Mouse (Mus musculus) liver, embryonic 12.5 days (tissue): ENCODE data around the gene Rpl13a. TPM values are rescaled to one million over a fixed set of nuclear protein-coding genes. Genes with fewer than 3 reads are reported as not detected.

ENCODE experiments used
- ATAC-seq: fragments of 200-750 bp; cut with Nextera tagmentation; 2 replicates; pipeline ENCODE4 v1.8.0; 2017; ENCODE audit warnings: moderate number of reproducible peaks, mild to moderate bottlenecking, moderate library complexity
- H3K27ac ChIP-seq: fragments of 300-500 bp; sonication (generic); 2 replicates; pipeline ENCODE4 v1.5.1; 2016; ENCODE audit warnings: mild to moderate bottlenecking
- H3K27me3 ChIP-seq: fragments of 300-500 bp; sonication (generic); replicated peaks from 2 replicates; pipeline ENCODE4 v1.6.1; 2016; ENCODE audit warnings: mild to moderate bottlenecking, moderate library complexity
- H3K36me3 ChIP-seq: fragments of 300-500 bp; sonication (generic); 2 replicates; pipeline ENCODE4 v1.6.1; 2016; ENCODE audit warnings: mild to moderate bottlenecking, moderate library complexity
- H3K4me1 ChIP-seq: fragments of 300-500 bp; sonication (generic); 2 replicates; pipeline ENCODE4 v1.6.1; 2016
- H3K4me2 ChIP-seq: fragments of 300-500 bp; sonication (generic); 2 replicates; pipeline ENCODE4 v1.6.1; 2016; ENCODE audit warnings: mild to moderate bottlenecking, moderate library complexity
- H3K4me3 ChIP-seq: fragments of 300-500 bp; sonication (generic); 2 replicates; pipeline ENCODE4 v1.5.1; 2016; ENCODE audit warnings: mild to moderate bottlenecking, moderate library complexity
- H3K9ac ChIP-seq: fragments of 300-500 bp; sonication (generic); 2 replicates; pipeline ENCODE4 v1.6.1; 2016; ENCODE audit warnings: mild to moderate bottlenecking, moderate library complexity
- H3K9me3 ChIP-seq: fragments of 300-500 bp; sonication (generic); replicated peaks from 2 replicates; pipeline ENCODE4 v1.6.1; 2016; ENCODE audit warnings: mild to moderate bottlenecking, moderate library complexity
- WGBS: fragments of 180-500 bp; shearing (Covaris S2); methylation state at CpG from one replicate; pipeline ENCODE4 v1.1.7; 2016; ENCODE audit not compliant: insufficient replicate concordance; 5-methylcytosine and 5-hydroxymethylcytosine counted together
- polyA plus RNA-seq: library from polyadenylated mRNA; unstranded; fragments of >200 nt; fragmentation: Nextera tagmentation; extraction: Ambion mirVana; gene quantifications from 2 replicates; pipeline ENCODE4 v1.2.1, GENCODE M21; 2016

The Rpl13a gene
- polyA plus RNA-seq, 1 experiment from 2014 or later, result 1,134 TPM

DNA sequence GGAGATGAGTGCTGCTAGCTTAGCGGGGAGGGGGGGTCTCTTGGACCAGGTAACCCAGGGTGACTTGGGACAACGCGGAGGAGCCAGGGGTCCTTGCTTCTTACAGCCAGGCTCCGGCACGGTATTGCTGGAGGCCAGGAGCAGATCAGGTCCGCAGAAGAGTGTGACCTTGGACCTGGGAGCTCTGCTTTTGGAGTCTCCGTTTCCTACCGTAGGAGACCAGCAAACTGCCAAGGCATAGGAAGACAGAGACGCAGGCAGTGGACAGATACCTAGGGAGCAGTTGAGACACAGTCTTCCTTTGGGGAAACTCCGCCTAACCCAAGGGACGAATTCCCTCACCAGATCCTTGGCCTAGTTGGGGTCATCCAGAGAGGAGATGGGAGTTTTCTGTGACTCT is 37.1 kb upstream of the Rpl13a start:
- H3K4me1 ChIP-seq, result peaks cover 27% of the 10 kb centered on the region
- no peak for ATAC-seq
- H3K9ac ChIP-seq, result no peak overlapping the region
- peaks cover 85% of the 10 kb centered on the region for H3K27me3 ChIP-seq
- H3K27ac ChIP-seq, result no peak overlapping the region
- H3K36me3 ChIP-seq, result 0 out of 2 replicates have a peak, but pooled peaks cover 3% of the 10 kb centered on the region
- no peak overlapping the region for H3K4me3 ChIP-seq
- 45% methylated on average over 11 of the region's 11 CpGs for WGBS
- no peak overlapping the region for H3K4me2 ChIP-seq
- H3K9me3 ChIP-seq, result peaks cover 19% of the 10 kb centered on the region

- H3K4me2 ChIP-seq, result no peak overlapping the region
- no peak overlapping the region for H3K9ac ChIP-seq
- H3K27ac ChIP-seq, result no peak overlapping the region
- H3K4me3 ChIP-seq, result no peak overlapping the region
- peaks cover 11% of the 10 kb centered on the region for H3K9me3 ChIP-seq
- H3K27me3 ChIP-seq, result peaks cover 76% of the 10 kb centered on the region
- peaks cover 27% of the 10 kb centered on the region for H3K4me1 ChIP-seq
- WGBS, result 62% methylated on average over 5 of the region's 5 CpGs
- H3K36me3 ChIP-seq, result 0 out of 2 replicates have a peak, but pooled peaks cover 3% of the 10 kb centered on the region
- ATAC-seq, result no peak
Observed at GRCm38 (mm10) chr7:45164833-45165232, 36.3 kb upstream of the Rpl13a start.

DNA sequence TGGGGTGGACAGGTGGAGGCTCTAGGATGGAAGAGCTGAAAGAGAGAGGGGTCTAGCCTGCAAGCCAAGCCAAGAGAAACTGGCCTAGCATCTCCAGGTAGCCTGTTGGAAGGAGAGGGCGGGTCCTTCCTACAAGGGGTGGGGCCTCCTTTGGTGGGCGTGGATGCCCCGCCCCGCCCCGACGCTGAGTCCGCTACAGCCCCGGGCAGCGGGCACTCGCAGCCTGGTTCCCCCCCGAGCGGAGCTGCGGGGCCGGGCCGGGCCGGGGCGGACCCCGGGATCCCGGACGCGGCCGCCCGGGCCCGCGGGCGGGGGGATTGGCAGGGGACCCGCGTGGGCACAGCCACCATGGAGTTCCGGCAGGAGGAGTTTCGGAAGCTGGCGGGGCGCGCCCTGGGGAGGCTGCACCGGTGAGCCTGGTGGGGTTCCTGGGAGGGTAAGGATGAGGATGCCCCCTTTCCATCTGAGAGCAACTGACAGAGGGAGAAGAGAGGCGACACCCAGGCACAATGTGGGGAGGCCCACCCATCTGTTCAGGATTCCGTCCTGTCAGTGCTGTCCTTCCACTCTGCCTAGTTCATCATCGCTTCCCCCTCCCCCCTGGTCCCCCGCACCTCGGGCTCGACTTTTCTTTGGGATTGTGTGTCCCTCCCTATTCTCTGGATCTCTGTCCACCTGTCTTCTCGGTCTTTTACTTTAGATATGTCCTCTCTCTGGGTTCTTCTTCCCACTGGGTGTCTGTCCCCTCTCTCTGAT is 35.4 kb upstream of the Rpl13a start, which contains the start of gene Slc17a7:
TSS of gene Slc17a7 (plus strand) at position 215 of the 756 bp plus-strand sequence.
- Histone ChIP-seq H3K9ac (peak within 1 kb of the TSS; percentile 49), H3K4me2 (peak within 1 kb of the TSS; percentile 79), H3K4me3 (peak within 1 kb of the TSS; percentile 54), H3K36me3 (peaks cover 2% of the 10 kb centered on the region; the same call in 1 of the 2 replicates), H3K27ac (no peak within 1 kb of the TSS), H3K4me1 (peaks cover 27% of the 10 kb centered on the region), H3K27me3 (peaks cover 67% of the 10 kb centered on the region), H3K9me3 (peaks cover 2% of the 10 kb centered on the region)
- 2% methylated on average over 41 of the region's 41 CpGs for WGBS
- ATAC-seq, result peak; percentile 42

DNA sequence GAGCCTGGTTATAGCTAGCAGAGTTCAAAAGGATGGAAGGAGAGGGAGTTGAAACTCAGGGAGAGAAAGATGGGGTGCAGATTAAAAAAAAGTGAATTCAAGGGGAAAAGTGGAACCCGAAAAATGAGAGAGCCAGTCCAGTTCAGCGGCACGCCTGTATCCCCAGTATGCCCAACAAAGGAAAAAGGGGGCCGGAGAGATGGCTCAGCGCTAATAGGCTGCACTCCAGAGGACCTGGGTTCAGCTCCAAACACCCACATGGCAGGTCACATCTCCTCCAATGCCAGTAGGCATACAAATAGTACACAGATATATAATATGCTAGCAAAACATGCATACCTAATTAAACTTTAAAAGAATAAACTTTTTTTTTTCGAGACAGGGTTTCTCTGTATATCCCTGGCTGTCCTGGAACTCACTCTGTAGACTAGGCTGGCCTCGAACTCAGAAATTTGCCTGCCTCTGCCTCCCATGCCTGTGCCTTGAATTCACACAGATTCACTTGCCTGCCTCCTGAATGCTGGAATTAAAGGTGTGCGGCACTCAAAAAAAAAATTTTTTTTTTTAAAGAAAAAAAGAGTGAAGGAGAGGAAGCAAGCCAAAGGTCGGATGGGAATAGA is 34.5 kb upstream of the Rpl13a start:
- H3K4me2 ChIP-seq, result peak overlapping the region; percentile 79; the same call in 1 of the 2 replicates
- 63% methylated on average over 9 of the region's 9 CpGs for WGBS
- ATAC-seq, result no peak

DNA sequence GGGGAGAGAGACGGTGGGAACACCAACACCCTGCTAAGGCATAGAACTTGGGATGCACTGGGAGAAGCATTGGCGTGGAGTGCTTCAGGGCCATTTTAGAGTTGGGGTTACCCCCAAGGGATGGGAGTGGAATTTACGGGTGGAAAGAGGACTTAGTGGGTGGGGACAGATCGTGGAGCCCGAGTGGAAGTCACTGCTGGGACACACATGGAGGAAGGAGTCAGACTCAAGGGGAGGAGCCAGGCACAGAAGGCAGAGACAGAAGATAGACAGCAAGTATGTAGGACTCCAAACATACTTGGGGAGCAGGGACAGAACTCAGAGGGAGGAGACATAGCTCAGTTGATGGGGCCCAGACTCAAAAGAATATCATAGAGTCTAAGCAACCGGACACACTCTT is 34.0 kb upstream of the Rpl13a start:
- ATAC-seq, result no peak
- no peak overlapping the region for H3K9ac ChIP-seq

More for the DNA sequence above, 34.5 kb upstream of the Rpl13a start:
- H3K27ac ChIP-seq, result no peak overlapping the region
- H3K4me3 ChIP-seq, result no peak overlapping the region
- no peaks in the 10 kb centered on the region for H3K9me3 ChIP-seq
- no peak overlapping the region for H3K9ac ChIP-seq
- peaks cover 59% of the 10 kb centered on the region for H3K27me3 ChIP-seq
- peaks cover 10% of the 10 kb centered on the region; the same call in 1 of the 2 replicates for H3K36me3 ChIP-seq
- H3K4me1 ChIP-seq, result peaks cover 27% of the 10 kb centered on the region

DNA sequence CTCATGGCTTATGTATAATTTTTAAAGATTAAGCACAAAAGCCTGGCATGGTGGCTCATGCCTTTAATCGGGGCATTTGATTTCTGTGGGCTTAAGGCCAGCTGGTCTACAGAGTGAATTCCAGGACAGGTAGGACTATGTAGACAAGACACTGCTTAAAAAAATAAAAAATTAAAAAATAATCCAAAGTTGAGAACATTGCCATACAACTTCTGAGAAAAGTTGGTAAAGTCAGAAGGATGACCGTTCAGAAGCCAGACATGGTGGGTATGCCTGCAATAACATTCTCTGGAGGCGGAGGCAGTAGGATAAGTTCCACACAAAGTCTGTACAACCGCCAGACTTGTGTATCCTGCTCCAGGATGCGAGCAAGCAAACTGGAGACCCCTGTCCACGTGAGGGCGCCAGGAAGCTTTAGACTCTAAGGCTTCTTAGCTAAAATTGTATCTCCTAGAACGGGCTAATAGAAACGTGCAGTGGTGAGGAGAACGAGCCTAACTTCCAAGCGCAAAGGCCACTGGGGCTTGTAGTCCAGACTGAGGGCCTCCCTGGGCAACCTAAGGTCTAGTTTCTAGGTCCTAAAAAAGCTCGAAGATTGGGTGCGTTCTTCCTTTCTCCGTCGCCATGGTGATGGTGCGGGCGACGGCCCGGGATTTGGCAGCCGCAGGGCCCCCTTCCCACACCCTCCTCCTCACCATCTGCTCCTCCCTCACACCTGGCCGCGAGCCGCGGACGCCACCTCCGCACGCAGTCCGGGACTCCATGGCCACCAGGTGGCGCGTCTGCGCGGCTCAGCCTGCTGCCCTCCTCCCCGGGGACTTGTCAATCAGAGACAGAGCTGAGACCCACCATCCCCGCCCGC is 33.3 kb upstream of the Rpl13a start:
- peaks cover 19% of the 10 kb centered on the region; the same call in 1 of the 2 replicates for H3K36me3 ChIP-seq
- WGBS, result 4% methylated on average over 35 of the region's 35 CpGs

More for the DNA sequence above, 34.0 kb upstream of the Rpl13a start:
- Histone ChIP-seq H3K4me2 (peak overlapping the region; percentile 80), H3K27me3 (peaks cover 54% of the 10 kb centered on the region), H3K4me3 (peak overlapping the region; percentile 46), H3K27ac (no peak overlapping the region), H3K4me1 (peaks cover 27% of the 10 kb centered on the region), H3K9me3 (no peaks in the 10 kb centered on the region), H3K36me3 (peaks cover 15% of the 10 kb centered on the region; the same call in 1 of the 2 replicates)
- WGBS, result 28% methylated on average over 6 of the region's 6 CpGs

DNA sequence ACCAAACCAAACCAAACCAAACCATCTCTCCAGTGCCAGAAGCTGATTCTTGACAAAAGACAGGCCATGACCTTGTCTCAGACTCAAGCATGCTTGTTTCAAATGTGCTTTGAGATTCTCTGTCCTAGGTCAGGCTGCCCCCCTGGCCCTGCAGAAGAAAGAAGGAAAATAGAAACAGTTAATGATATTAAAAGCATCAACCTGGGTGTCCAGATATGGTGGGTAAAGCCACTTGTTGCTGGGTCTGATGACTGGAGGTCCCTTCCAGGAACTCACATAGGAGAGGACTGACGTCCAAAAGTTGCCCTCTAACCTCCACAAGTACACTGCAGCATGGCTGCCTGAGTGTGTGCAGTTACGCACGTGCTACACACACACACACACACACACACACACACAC is 32.3 kb upstream of the Rpl13a start:
- 86% methylated on average over 3 of the region's 3 CpGs for WGBS
- H3K4me2 ChIP-seq, result no peak overlapping the region
- peaks cover 37% of the 10 kb centered on the region for H3K27me3 ChIP-seq
- no peak overlapping the region for H3K4me3 ChIP-seq
- no peak for ATAC-seq
- H3K9ac ChIP-seq, result no peak overlapping the region
- peaks cover 28% of the 10 kb centered on the region; the same call in 1 of the 2 replicates for H3K36me3 ChIP-seq
- peaks cover 27% of the 10 kb centered on the region for H3K4me1 ChIP-seq
- no peaks in the 10 kb centered on the region for H3K9me3 ChIP-seq
- H3K27ac ChIP-seq, result no peak overlapping the region

More for the DNA sequence above, 33.3 kb upstream of the Rpl13a start:
- peak; percentile 76 for ATAC-seq
- Histone ChIP-seq H3K27me3 (peaks cover 47% of the 10 kb centered on the region), H3K9ac (0 out of 2 replicates have a peak overlapping the region, but pooled peaks have one; percentile 36), H3K27ac (no peak overlapping the region; the same call in 1 of the 2 replicates), H3K9me3 (no peaks in the 10 kb centered on the region), H3K4me2 (peak overlapping the region; percentile 80), H3K4me1 (peaks cover 27% of the 10 kb centered on the region), H3K4me3 (peak overlapping the region; percentile 46)

DNA sequence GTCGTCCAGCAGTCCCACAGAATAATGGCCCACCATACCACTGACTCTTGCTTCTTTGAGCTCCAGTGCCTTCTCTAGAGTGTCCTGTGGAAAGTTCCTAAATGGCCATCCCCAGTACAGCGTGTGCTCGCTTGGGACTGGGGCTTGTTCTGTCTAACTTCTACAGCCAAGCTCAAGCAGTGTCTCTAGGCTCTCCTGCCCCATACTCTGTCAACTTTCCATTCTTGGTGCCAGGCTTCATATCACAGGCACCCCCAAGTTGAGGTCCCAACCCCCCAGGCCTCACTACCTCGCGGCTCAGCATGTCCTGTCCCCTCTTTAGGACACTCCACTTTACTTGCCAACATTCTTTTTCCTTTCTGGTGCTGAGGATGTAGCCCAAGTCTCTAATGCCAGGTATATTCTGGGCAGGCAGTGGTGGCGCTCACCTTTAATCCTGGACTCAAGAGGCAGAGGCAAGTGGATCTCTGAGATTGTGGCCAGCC is 31.8 kb upstream of the Rpl13a start:
- Histone ChIP-seq H3K36me3 (peaks cover 28% of the 10 kb centered on the region; the same call in 1 of the 2 replicates), H3K4me3 (no peak overlapping the region), H3K9me3 (no peaks in the 10 kb centered on the region), H3K27me3 (peaks cover 32% of the 10 kb centered on the region), H3K27ac (no peak overlapping the region), H3K4me2 (no peak overlapping the region), H3K9ac (no peak overlapping the region), H3K4me1 (peaks cover 32% of the 10 kb centered on the region)
- no peak for ATAC-seq
- WGBS, result 79% methylated on average over 6 of the region's 6 CpGs

DNA sequence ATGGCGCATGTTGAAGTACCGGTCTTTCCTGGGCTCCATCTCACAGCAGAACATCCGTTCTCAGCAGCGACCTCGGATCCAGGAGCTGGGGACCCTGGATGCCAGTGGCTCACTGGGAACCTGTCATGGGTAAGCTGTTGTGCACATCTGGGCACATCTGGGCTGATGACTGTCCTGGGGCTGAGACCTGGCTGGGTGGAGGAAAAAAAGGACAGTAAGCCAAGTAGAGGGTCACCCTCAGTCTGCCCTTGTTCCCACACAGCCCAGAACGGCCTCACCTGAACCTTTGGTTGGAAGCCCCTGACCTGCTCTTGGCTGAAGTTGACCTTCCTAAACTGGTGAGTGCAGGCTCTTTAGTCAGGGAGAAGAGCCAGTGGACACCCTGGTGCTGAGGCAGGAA is 30.4 kb upstream of the Rpl13a start:
- Histone ChIP-seq H3K4me2 (no peak overlapping the region), H3K9ac (no peak overlapping the region), H3K4me1 (peaks cover 37% of the 10 kb centered on the region), H3K9me3 (no peaks in the 10 kb centered on the region), H3K4me3 (no peak overlapping the region), H3K27ac (no peak overlapping the region), H3K36me3 (peaks cover 28% of the 10 kb centered on the region; the same call in 1 of the 2 replicates), H3K27me3 (peaks cover 18% of the 10 kb centered on the region)
- WGBS, result 84% methylated on average over 6 of the region's 6 CpGs
- no peak for ATAC-seq

DNA sequence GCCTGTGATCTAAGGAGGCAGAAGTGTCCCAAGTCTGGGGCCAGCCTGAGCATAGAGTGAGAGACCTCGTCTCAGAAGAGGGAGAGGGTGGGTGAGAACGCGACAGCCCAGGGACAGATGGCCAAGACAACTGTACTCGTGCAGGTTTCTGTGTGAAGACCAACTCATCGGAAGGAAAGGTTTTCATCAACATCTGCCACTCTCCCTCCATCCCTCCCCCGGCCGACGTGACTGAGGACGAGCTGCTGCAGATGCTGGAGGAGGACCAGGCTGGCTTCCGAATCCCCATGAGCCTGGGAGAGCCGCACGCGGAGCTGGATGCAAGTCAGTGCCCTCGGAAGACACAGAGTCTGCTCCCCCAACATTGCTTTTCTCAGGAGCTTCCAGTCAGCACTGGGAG is 28.9 kb upstream of the Rpl13a start:
- H3K27ac ChIP-seq, result no peak overlapping the region
- H3K9me3 ChIP-seq, result no peaks in the 10 kb centered on the region
- peaks cover 3% of the 10 kb centered on the region for H3K27me3 ChIP-seq
- H3K4me1 ChIP-seq, result peaks cover 34% of the 10 kb centered on the region
- H3K4me2 ChIP-seq, result no peak overlapping the region
- H3K4me3 ChIP-seq, result no peak overlapping the region
- WGBS, result 83% methylated on average over 14 of the region's 14 CpGs
- H3K36me3 ChIP-seq, result peaks cover 28% of the 10 kb centered on the region; the same call in 1 of the 2 replicates
- no peak overlapping the region for H3K9ac ChIP-seq
- no peak for ATAC-seq

GRCm38 (mm10) chr7:45156206-45156605 is 27.6 kb upstream of the Rpl13a start:
- Histone ChIP-seq H3K4me1 (peaks cover 27% of the 10 kb centered on the region), H3K36me3 (peaks cover 28% of the 10 kb centered on the region; the same call in 1 of the 2 replicates), H3K9me3 (no peaks in the 10 kb centered on the region), H3K4me2 (no peak overlapping the region), H3K27me3 (no peaks in the 10 kb centered on the region), H3K9ac (no peak overlapping the region), H3K27ac (no peak overlapping the region), H3K4me3 (no peak overlapping the region)
- 89% methylated on average over 15 of the region's 15 CpGs for WGBS
- ATAC-seq, result no peak
